Mouse (Mus musculus) embryonic facial prominence, embryonic 14.5 days (tissue): ENCODE measurements around the gene Npepps. TPM values are rescaled to one million over a fixed set of nuclear protein-coding genes. Genes with fewer than 3 reads are reported as not detected.
"Not testable (repeated sequence)": the region's sequence is repeated elsewhere in the genome, so short reads cannot be mapped to it uniquely, and the experiment has no call there.

Experiments used
- ATAC-seq: fragments of 200-750 bp; cut with Nextera tagmentation; 2 replicates; pipeline ENCODE4 v1.8.0; 2017; ENCODE audit warnings: low read depth, moderate number of reproducible peaks, moderate TSS enrichment
- DNase-seq: peaks from one replicate; pipeline ENCODE4 v3.0.0-alpha.2; 2015; ENCODE audit warnings: low spot score
- H3K27ac ChIP-seq: fragments of 300-500 bp; sonication (generic); replicated peaks from 2 replicates; pipeline ENCODE4 v1.5.1; 2014; ENCODE audit warnings: low read depth, mild to moderate bottlenecking, low read length, moderate library complexity
- H3K27me3 ChIP-seq: fragments of 300-500 bp; sonication (generic); replicated peaks from 2 replicates; pipeline ENCODE4 v1.6.1; 2014; ENCODE audit warnings: low read length; ENCODE audit not compliant: control insufficient read depth, insufficient read depth
- H3K36me3 ChIP-seq: fragments of 300-500 bp; sonication (generic); 2 replicates; pipeline ENCODE4 v1.6.1; 2014; ENCODE audit warnings: low read length, mixed read lengths; ENCODE audit not compliant: control insufficient read depth, insufficient read depth
- H3K4me1 ChIP-seq: fragments of 300-500 bp; sonication (generic); 2 replicates; pipeline ENCODE4 v1.6.1; 2014; ENCODE audit warnings: antibody characterized with exemption, low read length; ENCODE audit not compliant: control insufficient read depth, insufficient read depth
- H3K4me2 ChIP-seq: fragments of 300-500 bp; sonication (generic); 2 replicates; pipeline ENCODE4 v1.6.1; 2014; ENCODE audit warnings: low read depth, mild to moderate bottlenecking, low read length, moderate library complexity, mixed read lengths
- H3K4me3 ChIP-seq: fragments of 300-500 bp; sonication (generic); 2 replicates; pipeline ENCODE4 v1.5.1; 2014; ENCODE audit warnings: low read depth, mild to moderate bottlenecking, low read length
- H3K9ac ChIP-seq: fragments of 300-500 bp; sonication (generic); 2 replicates; pipeline ENCODE4 v1.6.1; 2014; ENCODE audit warnings: low read depth, mild to moderate bottlenecking, low read length, moderate library complexity, mixed read lengths
- H3K9me3 ChIP-seq: fragments of 300-500 bp; sonication (generic); 2 replicates; pipeline ENCODE4 v1.6.1; 2016; ENCODE audit warnings: low read length; ENCODE audit not compliant: control insufficient read depth
- WGBS: fragments of 180-500 bp; shearing (Covaris S2); extraction: QIAGEN DNeasy Blood & Tissue Kit; methylation state at CpG from one replicate; pipeline ENCODE4 v1.1.7; 2014; 5-methylcytosine and 5-hydroxymethylcytosine counted together
- polyA plus RNA-seq: library from polyadenylated mRNA; unstranded; fragments of >200 nt; fragmentation: Nextera tagmentation; extraction: Ambion mirVana; gene quantifications from 2 replicates; pipeline ENCODE4 v1.2.1, GENCODE M21; 2014

Npepps gene
- polyA plus RNA-seq, 1 experiment from 2014 or later, result 76.8 TPM

DNA sequence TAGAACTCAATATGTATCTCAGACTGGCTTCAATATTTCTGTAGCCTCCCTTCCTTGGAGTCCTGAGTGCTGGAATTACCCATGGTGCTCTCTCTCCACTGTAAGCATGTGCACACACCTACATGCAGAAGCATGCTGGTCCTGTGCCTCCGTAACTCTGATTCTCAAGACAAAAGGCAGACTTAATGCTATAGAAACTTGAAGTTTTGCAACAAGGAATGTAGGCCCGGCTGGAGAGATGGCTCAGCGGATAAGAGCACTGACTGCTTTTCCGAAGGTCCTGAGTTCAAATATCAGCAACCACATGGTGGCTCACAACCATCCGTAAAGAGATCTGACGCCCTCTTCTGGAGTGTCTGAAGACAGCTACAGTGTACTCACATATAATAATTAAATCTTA, 90.8 kb downstream of the Npepps start:
- WGBS, result 95% methylated on average over 6 of the region's 6 CpGs
- H3K4me2 ChIP-seq, result peak overlapping the region; percentile 88
- ATAC-seq, result not testable (repeated sequence)

DNA sequence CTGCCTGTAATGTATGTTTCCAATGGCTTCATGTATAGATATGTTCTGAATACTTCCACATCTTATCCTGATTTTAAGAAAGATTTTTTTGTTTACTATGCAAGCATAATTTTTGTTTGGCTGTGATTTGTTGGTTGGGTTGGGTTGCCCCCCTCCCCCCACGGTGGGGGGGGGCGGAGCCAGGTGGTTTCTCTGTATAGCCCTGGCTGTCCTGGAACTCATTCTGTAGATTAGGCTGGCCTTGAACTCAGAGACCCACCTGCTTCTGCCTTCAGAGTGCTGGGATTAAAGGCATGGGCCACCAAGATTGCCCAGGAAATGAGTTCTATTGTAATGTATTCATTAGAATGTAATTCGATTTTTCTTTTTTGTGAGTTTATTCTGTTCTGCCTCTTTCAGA, 91.2 kb downstream of the Npepps start:
- ATAC-seq (no peak), DNase-seq (no peak)
- Histone ChIP-seq H3K27ac (peak overlapping the region; percentile 90; the same call in 1 of the 2 replicates), H3K36me3 (peaks cover 21% of the 10 kb centered on the region), H3K9ac (peak overlapping the region; percentile 81; the same call in 1 of the 2 replicates), H3K4me2 (peak overlapping the region; percentile 88), H3K27me3 (no peaks in the 10 kb centered on the region), H3K9me3 (no peaks in the 10 kb centered on the region), H3K4me1 (peaks cover 13% of the 10 kb centered on the region), H3K4me3 (peak overlapping the region; percentile 87)
- WGBS, result 32% methylated on average over 3 of the region's 3 CpGs

More for the DNA sequence above, 90.8 kb downstream of the Npepps start:
- H3K4me3 ChIP-seq, H3K9me3 ChIP-seq, DNase-seq, H3K27me3 ChIP-seq, H3K9ac ChIP-seq: not testable (repeated sequence)
- Histone ChIP-seq H3K36me3 (peaks cover 17% of the 10 kb centered on the region), H3K4me1 (peaks cover 13% of the 10 kb centered on the region), H3K27ac (0 out of 2 replicates have a peak overlapping the region, but pooled peaks have one; percentile 30)

DNA sequence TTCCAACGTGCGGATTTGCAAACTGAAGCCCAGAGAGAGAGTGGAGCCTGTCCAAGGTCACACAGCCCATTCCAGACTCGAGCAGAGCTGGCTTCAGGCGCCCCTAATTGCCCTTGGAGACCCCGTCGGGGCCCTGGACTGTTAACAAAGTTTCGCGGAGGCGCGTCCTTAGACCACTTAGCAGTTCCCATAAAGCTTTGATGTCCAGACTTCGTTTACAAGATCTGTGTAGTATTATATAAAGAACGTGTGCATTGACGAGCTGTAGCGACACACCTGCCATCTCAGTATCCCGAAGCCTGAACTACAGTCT, 91.8 kb downstream of the Npepps start:
- DNase-seq (no peak), ATAC-seq (no peak)
- Histone ChIP-seq H3K9ac (peak overlapping the region; percentile 81), H3K27ac (peak overlapping the region; percentile 90), H3K36me3 (peaks cover 27% of the 10 kb centered on the region), H3K4me2 (peak overlapping the region; percentile 88), H3K4me3 (peak overlapping the region; percentile 87), H3K9me3 (no peaks in the 10 kb centered on the region), H3K4me1 (peaks cover 13% of the 10 kb centered on the region), H3K27me3 (no peaks in the 10 kb centered on the region)
- under 1% methylated on average over 15 of the region's 15 CpGs for WGBS

DNA sequence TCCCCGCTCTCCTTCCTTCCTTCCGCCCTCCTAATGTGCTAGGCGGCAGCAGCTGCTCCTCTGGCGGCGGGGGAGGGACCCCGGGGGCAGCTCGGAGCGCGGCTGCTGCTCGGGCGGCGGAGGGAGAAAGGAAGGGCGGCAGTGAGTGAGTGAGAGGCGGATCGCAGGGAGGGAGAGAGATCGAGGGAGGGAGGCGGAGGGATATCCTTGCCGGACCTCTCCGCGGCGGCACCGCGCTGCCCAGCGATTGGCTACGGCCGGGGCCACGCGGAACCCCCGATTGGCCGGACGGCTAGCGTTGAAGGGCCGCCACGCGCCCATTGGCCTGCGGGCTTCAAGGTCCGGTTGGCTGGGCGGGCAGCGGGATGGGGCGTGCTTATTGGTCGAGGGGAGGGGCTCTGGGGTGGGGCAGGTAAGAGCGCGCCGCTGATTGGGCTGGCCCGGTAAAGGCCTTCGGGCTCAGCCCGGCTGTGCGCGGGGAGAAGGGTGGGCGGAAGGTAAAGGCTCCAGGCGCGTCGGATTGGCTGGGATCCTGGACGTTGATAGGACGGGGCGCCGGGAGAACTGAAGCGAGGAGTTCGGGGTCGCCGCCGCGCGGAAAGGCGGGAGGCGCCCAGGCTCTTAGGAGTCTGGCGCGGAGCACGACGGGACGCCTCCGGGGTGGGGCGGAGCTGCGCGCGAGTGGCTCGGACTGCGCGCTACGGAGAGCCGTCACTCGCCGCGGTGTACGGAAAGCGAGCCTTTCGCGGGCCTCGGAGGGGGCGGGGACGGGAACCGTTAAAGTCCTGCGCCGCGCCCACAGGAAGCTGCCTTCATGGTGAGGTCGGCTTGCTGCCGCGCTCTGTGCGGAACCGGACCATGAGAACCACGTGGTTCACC, 92.4 kb downstream of the Npepps start, which contains the start of gene Kpnb1:
TSS of gene Kpnb1 (minus strand) at position 118 of the 879 bp plus-strand sequence.
- DNase-seq (peak; percentile 100), ATAC-seq (peak; percentile 95)
- peak within 1 kb of the TSS; percentile 97 for H3K27ac ChIP-seq
- H3K9ac ChIP-seq, result peak within 1 kb of the TSS; percentile 85
- no peaks in the 10 kb centered on the region for H3K9me3 ChIP-seq
- H3K4me3 ChIP-seq, result peak within 1 kb of the TSS; percentile 87
- H3K4me2 ChIP-seq, result peak within 1 kb of the TSS; percentile 88
- H3K4me1 ChIP-seq, result peaks cover 13% of the 10 kb centered on the region
- WGBS, result under 1% methylated on average over 51 of the region's 101 CpGs
- no peaks in the 10 kb centered on the region for H3K27me3 ChIP-seq
- H3K36me3 ChIP-seq, result peaks cover 33% of the 10 kb centered on the region

DNA sequence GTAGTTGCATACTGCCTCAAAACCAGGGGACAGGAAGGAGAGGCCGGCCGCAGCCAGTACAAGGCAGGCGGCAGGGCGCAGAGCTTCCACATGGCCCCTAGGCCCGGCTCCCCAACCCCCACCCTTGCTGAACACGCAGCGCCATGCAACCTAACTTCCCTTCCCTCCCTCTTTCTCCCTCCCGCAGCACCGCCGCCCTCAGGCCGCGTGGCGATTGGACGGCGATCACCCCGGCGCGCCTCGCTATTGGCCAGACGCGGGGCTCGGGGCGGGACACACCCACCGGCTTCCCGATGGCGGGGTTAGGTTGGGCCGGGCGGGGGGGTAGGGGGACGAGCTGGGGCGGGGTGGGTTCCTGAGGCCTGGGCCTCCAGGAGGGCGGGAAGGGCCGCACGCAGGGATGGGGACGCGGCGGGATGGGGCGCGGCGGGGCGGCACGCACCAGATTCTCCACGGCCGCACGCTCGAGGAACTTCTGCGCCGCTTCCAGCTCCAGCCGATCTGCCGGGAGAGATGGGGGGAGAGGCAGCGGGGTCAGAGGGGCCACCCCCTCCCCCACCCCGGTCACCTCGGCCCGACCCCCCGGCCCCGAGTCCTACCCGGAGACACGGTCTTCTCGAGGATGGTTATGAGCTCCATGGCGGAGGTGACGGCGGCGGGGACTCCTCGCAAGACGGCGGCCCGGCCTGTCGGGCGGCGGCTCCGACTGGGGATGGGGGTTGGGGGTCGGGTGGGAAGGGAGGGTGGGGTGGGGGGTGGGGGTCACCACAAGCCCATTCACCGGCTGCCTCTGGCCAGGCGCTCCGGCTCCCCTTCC, 93.3 kb downstream of the Npepps start:
- DNase-seq, result peak; percentile 98
- Histone ChIP-seq H3K9ac (peak overlapping the region; percentile 85), H3K27me3 (no peaks in the 10 kb centered on the region), H3K9me3 (no peaks in the 10 kb centered on the region), H3K4me2 (peak overlapping the region; percentile 79), H3K4me3 (peak overlapping the region; percentile 87), H3K27ac (peak overlapping the region; percentile 97), H3K4me1 (peaks cover 13% of the 10 kb centered on the region), H3K36me3 (peaks cover 42% of the 10 kb centered on the region)
- WGBS, result 0% methylated on average over 22 of the region's 74 CpGs
- ATAC-seq, result peak; percentile 70

DNA sequence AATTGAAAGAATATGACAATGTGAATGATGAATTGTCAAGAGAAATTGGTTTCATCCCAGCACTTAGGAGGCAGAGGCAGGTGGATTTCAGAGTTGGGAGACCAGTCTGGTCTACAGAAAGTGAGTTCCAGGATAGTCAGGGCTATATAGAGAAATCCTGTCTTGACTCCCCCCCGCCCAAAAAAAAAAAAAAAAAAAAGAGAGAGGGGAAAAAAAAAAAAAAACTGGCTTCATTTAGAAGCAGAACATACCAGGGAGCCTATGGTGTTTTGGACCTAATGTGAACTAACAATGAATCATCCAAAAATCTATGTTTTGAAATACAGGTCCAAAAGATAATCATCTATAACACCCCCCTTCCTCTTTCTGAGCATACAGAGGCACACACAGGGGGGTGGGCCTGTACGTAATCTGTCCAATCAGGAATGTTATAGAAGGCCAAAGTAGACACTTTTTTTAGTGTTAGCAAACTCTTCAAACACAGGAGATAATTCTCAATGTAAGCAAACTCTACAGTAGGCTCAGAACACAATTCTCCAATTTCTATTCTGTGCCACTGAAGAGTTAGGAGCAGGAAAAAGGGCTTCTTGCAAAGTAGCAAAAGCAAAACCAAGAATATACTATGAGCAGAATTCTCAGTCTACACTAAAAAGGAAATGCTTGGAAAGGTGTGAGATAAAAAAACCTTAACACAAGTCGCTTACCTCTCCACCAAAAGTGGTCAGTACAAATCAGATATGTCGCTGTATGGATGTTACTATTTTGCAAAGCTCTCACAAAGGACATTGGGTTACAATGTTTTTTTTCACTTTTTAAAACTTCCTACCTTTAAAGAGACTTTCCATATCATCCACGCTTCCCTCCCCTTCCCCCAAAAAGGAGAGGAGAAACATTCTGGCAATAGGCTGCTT, 94.5 kb downstream of the Npepps start:
- Histone ChIP-seq H3K4me2 (peak overlapping the region; percentile 79), H3K9ac (peak overlapping the region; percentile 85), H3K27me3 (no peaks in the 10 kb centered on the region), H3K4me1 (peaks cover 13% of the 10 kb centered on the region), H3K9me3 (no peaks in the 10 kb centered on the region), H3K27ac (0 out of 2 replicates have a peak overlapping the region, but pooled peaks have one; percentile 40), H3K36me3 (peaks cover 54% of the 10 kb centered on the region), H3K4me3 (peak overlapping the region; percentile 87)
- 58% methylated on average over 5 of the region's 5 CpGs for WGBS
- DNase-seq (no peak), ATAC-seq (no peak)

DNA sequence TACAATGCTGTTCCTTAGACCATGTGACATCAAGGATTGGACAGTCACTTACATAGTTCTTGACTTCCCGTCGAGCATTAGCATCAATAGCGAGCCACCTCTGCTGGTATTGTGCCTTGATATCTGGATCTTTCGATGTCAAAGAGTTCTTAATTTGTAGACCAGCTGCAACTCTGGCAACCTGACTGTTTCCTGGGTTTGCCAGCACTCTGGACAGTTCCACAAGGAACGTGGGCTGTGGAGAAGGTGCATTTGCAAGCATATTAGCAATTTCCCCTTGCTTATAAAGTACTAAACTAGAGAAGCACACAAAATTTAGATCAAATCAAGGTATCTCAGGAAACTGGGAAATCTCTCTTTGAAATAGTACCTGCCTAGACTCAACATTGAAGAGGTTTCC, 95.6 kb downstream of the Npepps start:
- Histone ChIP-seq H3K36me3 (peaks cover 65% of the 10 kb centered on the region), H3K27me3 (no peaks in the 10 kb centered on the region), H3K27ac (no peak overlapping the region), H3K4me2 (no peak overlapping the region), H3K9me3 (no peaks in the 10 kb centered on the region), H3K4me3 (no peak overlapping the region), H3K4me1 (peaks cover 13% of the 10 kb centered on the region), H3K9ac (no peak overlapping the region)
- WGBS, result 72% methylated on average over 5 of the region's 5 CpGs
- DNase-seq (no peak), ATAC-seq (no peak)

DNA sequence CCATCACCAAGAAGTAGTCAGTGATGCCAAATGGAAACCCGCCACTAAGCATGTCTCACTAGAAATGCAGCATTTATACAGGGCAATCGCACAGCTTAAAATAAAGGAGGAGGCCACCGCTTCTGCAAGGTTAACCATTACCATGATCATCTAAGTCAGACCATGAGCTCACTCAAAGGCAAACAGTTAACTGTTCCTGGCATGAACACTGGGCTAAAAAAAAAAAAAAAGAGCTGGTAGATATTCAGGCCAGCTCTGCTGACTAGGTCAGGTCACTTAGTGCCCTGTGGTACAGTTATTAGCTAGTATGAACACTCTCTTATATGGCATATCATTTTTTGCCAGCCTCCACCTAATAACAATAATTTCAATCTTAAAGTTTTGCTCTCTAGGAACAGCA, 98.0 kb downstream of the Npepps start:
- Histone ChIP-seq H3K27ac (no peak overlapping the region), H3K36me3 (peaks cover 89% of the 10 kb centered on the region), H3K9ac (no peak overlapping the region), H3K4me3 (no peak overlapping the region), H3K4me2 (no peak overlapping the region), H3K27me3 (no peaks in the 10 kb centered on the region), H3K9me3 (no peaks in the 10 kb centered on the region), H3K4me1 (peaks cover 13% of the 10 kb centered on the region)
- ATAC-seq (no peak), DNase-seq (no peak)
- WGBS, result 89% methylated on average over 3 of the region's 3 CpGs
